8 mouse cellular contexts compared by ENCODE assay signal in the genomic region with DNA sequence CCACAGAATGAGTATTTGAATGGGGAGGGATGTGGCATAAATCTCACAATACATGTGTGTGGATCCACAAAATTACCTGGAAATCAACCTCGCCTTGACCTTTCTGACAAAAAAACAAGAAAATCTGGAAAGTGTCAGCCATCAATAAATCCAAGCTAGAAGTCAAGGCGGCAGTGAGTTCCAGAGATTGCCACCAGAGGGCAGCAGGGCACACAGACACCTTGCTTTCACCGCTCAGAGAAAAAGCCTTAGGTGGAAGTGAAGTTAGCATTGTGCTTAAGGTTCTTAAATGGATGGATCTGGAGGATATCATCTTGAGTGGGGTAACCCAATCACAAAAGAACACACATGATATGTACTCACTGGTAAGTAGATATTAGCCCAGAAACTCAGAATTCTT.
A peak's percentile ranks its signal among the peaks of the same experiment; 100 is the strongest.
DNase-seq lines count a peak whose midpoint lies in the region; ATAC-seq lines count a peak whose summit lies in the region.

No protein-coding gene starts in this region.

- H3K4me1 ChIP-seq in heart, embryonic 10.5 days, result no peaks in the 10 kb centered on the region

- WGBS in heart, embryonic 10.5 days, result 14% methylated on average over 3 of the region's 3 CpGs

- no peak overlapping the region for H3K4me3 ChIP-seq in heart, embryonic 10.5 days

- H3K36me3 ChIP-seq in heart, embryonic 10.5 days, result no peaks in the 10 kb centered on the region
- no peaks in the 10 kb centered on the region for H3K36me3 ChIP-seq in splenic B cell, adult 2 months (ENCODE audit: control insufficient read depth, insufficient read depth, low read length, poor library complexity, severe bottlenecking)

- H3K9me3 ChIP-seq in heart, embryonic 10.5 days, result no peaks in the 10 kb centered on the region

- H3K27me3 ChIP-seq in heart, embryonic 10.5 days (ENCODE audit: insufficient read depth, poor library complexity, severe bottlenecking), result peaks cover 7% of the 10 kb centered on the region; the same call in 1 of the 2 replicates
- no peaks in the 10 kb centered on the region for H3K27me3 ChIP-seq in splenic B cell, adult 2 months (ENCODE audit: control insufficient read depth, insufficient read depth, low read length, poor library complexity, severe bottlenecking)

- H3K27ac ChIP-seq in heart, embryonic 10.5 days, result no peak overlapping the region

- ATAC-seq in megakaryocyte progenitor cell, adult 5-6 weeks (replicated peaks; ENCODE audit: poor library complexity), result peak; percentile 96

- DNase-seq in heart, adult 18-20 months, result peak; percentile 18 to 82
- DNase-seq in heart, embryonic 10.5 days (ENCODE audit: low spot score), result no peak
- peak; percentile 87 for DNase-seq in NIH3T3 (ENCODE audit: low read depth)
- peak; percentile 53 for DNase-seq in cerebellum, adult 8-10 months
- DNase-seq in gastrocnemius, adult 8-10 months (ENCODE audit: low spot score in 2 of 2), result peak; percentile 12 to 26
- peak; percentile 65 to 73 for DNase-seq in layer of hippocampus, postnatal 14 days (ENCODE audit: low spot score in 2 of 2)
- peak; percentile 66 for DNase-seq in splenic B cell, adult 2 months (ENCODE audit: low read depth, low spot score)
